Mouse (Mus musculus) cortical plate, adult 2 months (tissue): ENCODE measurements around the gene Slc43a1.
A peak's percentile ranks its signal among the peaks of the same experiment; 100 is the strongest.

Source experiments
- CTCF ChIP-seq: fragments of 200-500 bp; IDR thresholded peaks from 2 replicates; pipeline ENCODE4 v1.5.1; 2011; ENCODE audit warnings: mild to moderate bottlenecking, control low read depth, low read length; ENCODE audit not compliant: insufficient read depth; ENCODE audit errors: extremely low read depth
- POLR2A ChIP-seq: fragments of 200-500 bp; IDR thresholded peaks from 2 replicates; pipeline ENCODE4 v1.6.1; 2011; ENCODE audit warnings: mild to moderate bottlenecking, low read length, control low read depth; ENCODE audit not compliant: insufficient read depth; ENCODE audit errors: extremely low read depth

- TF ChIP-seq CTCF (no peak), POLR2A (peak; percentile 29; the same call in 1 of the 2 replicates)
Observed at GRCm38 (mm10) chr2:84886821-84887281, 48.2 kb downstream of the Slc43a1 start.
